Comparison of ENCODE assay signal across 19 mouse cellular contexts in genomic region chr17:71752831-71753230, GRCm38 (mm10). TPM values are rescaled to one million over a fixed set of nuclear protein-coding genes. Genes with fewer than 3 reads are reported as not detected.
"Had no signal": no experiment of that assay in that cellular context is flagged by ENCODE, and none has a peak within 500 bp of the region (broad histone marks: within the 10 kb centered on the region; RNA-seq: fewer than 3 reads in every experiment).

Gene Pcare (minus strand): TSS chr17:71752894.

- DNase-seq: kidney, adult 18-20 months; kidney, postnatal 14 days; lung, embryonic 14.5 days; lung, postnatal 10 days; right cerebral cortex, adult 18-20 months; right cerebral cortex, postnatal 25 days; thymus, adult 18-20 months; thymus, postnatal 14 days had no signal

- H3K4me3 ChIP-seq: kidney, embryonic 15.5 days; left cerebral cortex, adult 2 months; limb, embryonic 15.5 days; liver, embryonic 12.5 days; midbrain, embryonic 12.5 days had no signal

- H3K9ac ChIP-seq: kidney, embryonic 15.5 days; limb, embryonic 15.5 days; liver, embryonic 12.5 days; lung, embryonic 14.5 days; midbrain, embryonic 12.5 days had no signal

- H3K27me3 ChIP-seq: kidney, embryonic 15.5 days; limb, embryonic 15.5 days; liver, embryonic 12.5 days; midbrain, embryonic 12.5 days had no signal

- H3K9me3 ChIP-seq: kidney, embryonic 15.5 days; limb, embryonic 15.5 days; liver, embryonic 12.5 days; midbrain, embryonic 12.5 days had no signal

- ATAC-seq: liver, embryonic 12.5 days; midbrain, embryonic 16.5 days had no signal

- H3K36me3 ChIP-seq: kidney, embryonic 15.5 days; limb, embryonic 15.5 days; liver, embryonic 12.5 days; midbrain, embryonic 12.5 days had no signal

- H3K27ac ChIP-seq: kidney, embryonic 15.5 days; left cerebral cortex, adult 2 months; limb, embryonic 15.5 days; liver, embryonic 12.5 days; midbrain, embryonic 12.5 days; stomach, postnatal 0 days had no signal

- H3K4me2 ChIP-seq: kidney, embryonic 15.5 days; limb, embryonic 15.5 days; liver, embryonic 12.5 days; lung, embryonic 14.5 days; midbrain, embryonic 12.5 days had no signal

- H3K4me1 ChIP-seq: limb, embryonic 15.5 days; midbrain, embryonic 12.5 days had no signal

RNA-seq across cellular contexts. Expression of gene Pcare, which starts in this region (rescaled TPM):
- total RNA-seq: megakaryocyte-erythroid progenitor cell, adult 5-6 weeks had no signal
- polyA plus RNA-seq: kidney, embryonic 15.5 days; large intestine, adult 2 months; limb, embryonic 11.5 days; limb, embryonic 15.5 days; lung, embryonic 14.5 days; midbrain, embryonic 12.5 days; midbrain, embryonic 16.5 days; neural tube, embryonic 14.5 days; stomach, postnatal 0 days had no signal
